Mouse (Mus musculus) neural tube, embryonic 13.5 days (tissue): Measurements from ENCODE around the gene Clec4f. TPM values are rescaled to one million over a fixed set of nuclear protein-coding genes. Genes with fewer than 3 reads are reported as not detected.
"Not testable (repeated sequence)": the region's sequence is repeated elsewhere in the genome, so short reads cannot be mapped to it uniquely, and the experiment has no call there.

ENCODE experiments used
- ATAC-seq: fragments of 200-750 bp; cut with Nextera tagmentation; 2 replicates; pipeline ENCODE4 v1.8.0; 2017; ENCODE audit warnings: low read depth, mild to moderate bottlenecking, moderate TSS enrichment, moderate library complexity
- H3K27ac ChIP-seq: fragments of 300-500 bp; sonication (generic); replicated peaks from 2 replicates; pipeline ENCODE4 v1.5.1; 2015; ENCODE audit warnings: moderate library complexity, mild to moderate bottlenecking, inconsistent platforms
- H3K27me3 ChIP-seq: fragments of 300-500 bp; sonication (generic); 2 replicates; pipeline ENCODE4 v1.6.1; 2015; ENCODE audit warnings: mild to moderate bottlenecking, inconsistent platforms
- H3K36me3 ChIP-seq: fragments of 300-500 bp; sonication (generic); 2 replicates; pipeline ENCODE4 v1.6.1; 2015; ENCODE audit warnings: mild to moderate bottlenecking, inconsistent platforms
- H3K4me1 ChIP-seq: fragments of 300-500 bp; sonication (generic); replicated peaks from 2 replicates; pipeline ENCODE4 v1.6.1; 2015; ENCODE audit warnings: inconsistent platforms
- H3K4me2 ChIP-seq: fragments of 300-500 bp; sonication (generic); 2 replicates; pipeline ENCODE4 v1.6.1; 2015; ENCODE audit warnings: inconsistent platforms, mild to moderate bottlenecking, moderate library complexity
- H3K4me3 ChIP-seq: fragments of 300-500 bp; sonication (generic); 2 replicates; pipeline ENCODE4 v1.5.1; 2015; ENCODE audit warnings: mild to moderate bottlenecking, inconsistent platforms
- H3K9ac ChIP-seq: fragments of 300-500 bp; sonication (generic); 2 replicates; pipeline ENCODE4 v1.6.1; 2015; ENCODE audit warnings: moderate library complexity, mild to moderate bottlenecking, inconsistent platforms
- H3K9me3 ChIP-seq: fragments of 300-500 bp; sonication (generic); 2 replicates; pipeline ENCODE4 v1.6.1; 2016; ENCODE audit warnings: inconsistent platforms
- WGBS: fragments of 180-500 bp; shearing (Covaris S2); methylation state at CpG from one replicate; pipeline ENCODE4 v1.1.7; 2015; 5-methylcytosine and 5-hydroxymethylcytosine counted together
- polyA plus RNA-seq: library from polyadenylated mRNA; unstranded; fragments of >200 nt; fragmentation: Nextera tagmentation; extraction: Ambion mirVana; gene quantifications from 2 replicates; pipeline ENCODE4 v1.2.1, GENCODE M21; 2015

Gene Clec4f
- polyA plus RNA-seq, 1 experiment from 2014 or later, result not detected

- Histone ChIP-seq H3K4me1 (no peaks in the 10 kb centered on the region), H3K4me2 (no peak overlapping the region), H3K9ac (no peak overlapping the region), H3K27ac (no peak overlapping the region), H3K27me3 (peaks cover 95% of the 10 kb centered on the region), H3K4me3 (no peak overlapping the region), H3K36me3 (no peaks in the 10 kb centered on the region), H3K9me3 (no peaks in the 10 kb centered on the region)
- no peak for ATAC-seq
- under 1% methylated on average over 12 of the region's 12 CpGs for WGBS
Measured at GRCm38 (mm10) chr6:83692962-83693361, 37.0 kb upstream of the Clec4f start.

- ATAC-seq, result no peak
- H3K9ac ChIP-seq, result no peak overlapping the region
- no peak overlapping the region for H3K4me3 ChIP-seq
- H3K9me3 ChIP-seq, result no peaks in the 10 kb centered on the region
- H3K27me3 ChIP-seq, result peaks cover 94% of the 10 kb centered on the region
- H3K36me3 ChIP-seq, result no peaks in the 10 kb centered on the region
- no peak overlapping the region for H3K27ac ChIP-seq
- H3K4me1 ChIP-seq, result no peaks in the 10 kb centered on the region
- no peak overlapping the region for H3K4me2 ChIP-seq
- 69% methylated on average over 2 of the region's 2 CpGs for WGBS
Measured at GRCm38 (mm10) chr6:83690936-83691335, 34.9 kb upstream of the Clec4f start.

GRCm38 (mm10) chr6:83690277-83690676 lies 34.3 kb upstream of the Clec4f start:
- Histone ChIP-seq H3K4me2 (no peak overlapping the region), H3K27me3 (peaks cover 94% of the 10 kb centered on the region), H3K9me3 (no peaks in the 10 kb centered on the region), H3K4me1 (no peaks in the 10 kb centered on the region), H3K27ac (no peak overlapping the region), H3K36me3 (no peaks in the 10 kb centered on the region), H3K4me3 (no peak overlapping the region), H3K9ac (no peak overlapping the region)
- ATAC-seq, result no peak
- 17% methylated on average over 4 of the region's 5 CpGs for WGBS

- WGBS, result 86% methylated on average over 4 of the region's 4 CpGs
- peaks cover 90% of the 10 kb centered on the region for H3K27me3 ChIP-seq
Measured at GRCm38 (mm10) chr6:83689374-83689773, 33.4 kb upstream of the Clec4f start.

GRCm38 (mm10) chr6:83677757-83678156 lies 21.8 kb upstream of the Clec4f start, which contains the start of gene Cd207:
TSS of gene Cd207 (minus strand) at chr6:83677857.
- H3K36me3 ChIP-seq, result no peaks in the 10 kb centered on the region
- WGBS, result 83% methylated on average over 4 of the region's 4 CpGs
- H3K4me3 ChIP-seq, result no peak within 1 kb of the TSS
- no peaks in the 10 kb centered on the region for H3K9me3 ChIP-seq
- H3K4me1 ChIP-seq, result no peaks in the 10 kb centered on the region
- H3K9ac ChIP-seq, result no peak within 1 kb of the TSS
- ATAC-seq, result no peak
- no peak within 1 kb of the TSS for H3K4me2 ChIP-seq
- H3K27me3 ChIP-seq, result peaks cover 24% of the 10 kb centered on the region
- H3K27ac ChIP-seq, result no peak within 1 kb of the TSS

More at GRCm38 (mm10) chr6:83689374-83689773, 33.4 kb upstream of the Clec4f start:
- Histone ChIP-seq H3K36me3 (no peaks in the 10 kb centered on the region), H3K9me3 (no peaks in the 10 kb centered on the region), H3K9ac (no peak overlapping the region), H3K4me3 (no peak overlapping the region), H3K27ac (no peak overlapping the region), H3K4me2 (no peak overlapping the region), H3K4me1 (no peaks in the 10 kb centered on the region)
- ATAC-seq, result no peak

- H3K9me3 ChIP-seq, result no peaks in the 10 kb centered on the region
- no peak overlapping the region for H3K9ac ChIP-seq
- H3K4me1 ChIP-seq, result no peaks in the 10 kb centered on the region
- no peak overlapping the region for H3K4me3 ChIP-seq
- no peak overlapping the region for H3K4me2 ChIP-seq
- WGBS, result 7% methylated on average over 4 of the region's 4 CpGs
- H3K27me3 ChIP-seq, result peaks cover 14% of the 10 kb centered on the region
- no peak overlapping the region for H3K27ac ChIP-seq
- peak; percentile 43; the same call in 1 of the 2 replicates for ATAC-seq
- no peaks in the 10 kb centered on the region for H3K36me3 ChIP-seq
Measured at GRCm38 (mm10) chr6:83673395-83673794, 17.4 kb upstream of the Clec4f start.

GRCm38 (mm10) chr6:83665009-83665408 lies 9.0 kb upstream of the Clec4f start:
- Histone ChIP-seq H3K27me3 (no peaks in the 10 kb centered on the region), H3K9me3 (no peaks in the 10 kb centered on the region), H3K4me1 (no peaks in the 10 kb centered on the region), H3K4me3 (no peak overlapping the region), H3K4me2 (no peak overlapping the region), H3K36me3 (no peaks in the 10 kb centered on the region), H3K27ac (no peak overlapping the region), H3K9ac (no peak overlapping the region)
- no peak for ATAC-seq
- 90% methylated on average over 2 of the region's 2 CpGs for WGBS

- Histone ChIP-seq H3K4me2 (no peak overlapping the region), H3K36me3 (no peaks in the 10 kb centered on the region), H3K4me1 (no peaks in the 10 kb centered on the region), H3K9me3 (no peaks in the 10 kb centered on the region), H3K9ac (no peak overlapping the region), H3K4me3 (no peak overlapping the region), H3K27ac (no peak overlapping the region), H3K27me3 (no peaks in the 10 kb centered on the region)
- WGBS, result 81% methylated on average over 4 of the region's 4 CpGs
- ATAC-seq, result no peak
Measured at GRCm38 (mm10) chr6:83660821-83661220, 4.8 kb upstream of the Clec4f start.

GRCm38 (mm10) chr6:83646715-83647114 lies 9.3 kb downstream of the Clec4f start:
- H3K27me3 ChIP-seq, result no peaks in the 10 kb centered on the region; the same call in 1 of the 2 replicates
- no peak overlapping the region for H3K4me3 ChIP-seq
- H3K9ac ChIP-seq, result no peak overlapping the region
- no peak for ATAC-seq
- H3K9me3 ChIP-seq, result no peaks in the 10 kb centered on the region
- no peak overlapping the region for H3K4me2 ChIP-seq
- WGBS, result 92% methylated on average over 10 of the region's 10 CpGs
- no peaks in the 10 kb centered on the region for H3K36me3 ChIP-seq
- H3K27ac ChIP-seq, result no peak overlapping the region
- no peaks in the 10 kb centered on the region for H3K4me1 ChIP-seq

GRCm38 (mm10) chr6:83635329-83635728 lies 20.7 kb downstream of the Clec4f start:
- no peaks in the 10 kb centered on the region for H3K36me3 ChIP-seq
- H3K27me3 ChIP-seq, result no peaks in the 10 kb centered on the region
- ATAC-seq, result no peak
- no peak overlapping the region for H3K9ac ChIP-seq
- no peak overlapping the region for H3K27ac ChIP-seq
- no peak overlapping the region for H3K4me3 ChIP-seq
- H3K4me1 ChIP-seq, result no peaks in the 10 kb centered on the region
- H3K9me3 ChIP-seq, result no peaks in the 10 kb centered on the region
- no peak overlapping the region for H3K4me2 ChIP-seq
- 100% methylated on average over 1 of the region's 1 CpGs for WGBS

GRCm38 (mm10) chr6:83634631-83635030 lies 21.4 kb downstream of the Clec4f start:
- not testable (repeated sequence) for H3K27me3 ChIP-seq, H3K4me2 ChIP-seq, H3K27ac ChIP-seq, ATAC-seq, H3K4me3 ChIP-seq, H3K4me1 ChIP-seq, H3K9me3 ChIP-seq, H3K36me3 ChIP-seq, H3K9ac ChIP-seq
- 89% methylated on average over 4 of the region's 4 CpGs for WGBS

GRCm38 (mm10) chr6:83634106-83634505 lies 21.9 kb downstream of the Clec4f start:
- WGBS, result 65% methylated on average over 5 of the region's 5 CpGs
- H3K9me3 ChIP-seq, H3K27ac ChIP-seq, H3K4me1 ChIP-seq, H3K9ac ChIP-seq, H3K4me2 ChIP-seq, H3K27me3 ChIP-seq, ATAC-seq, H3K36me3 ChIP-seq, H3K4me3 ChIP-seq: not testable (repeated sequence)

GRCm38 (mm10) chr6:83631815-83632214 lies 24.2 kb downstream of the Clec4f start:
- no peak overlapping the region for H3K9ac ChIP-seq
- H3K9me3 ChIP-seq, result no peaks in the 10 kb centered on the region
- no peak overlapping the region for H3K4me2 ChIP-seq
- 81% methylated on average over 4 of the region's 4 CpGs for WGBS
- no peak for ATAC-seq
- H3K4me3 ChIP-seq, result no peak overlapping the region
- no peak overlapping the region for H3K27ac ChIP-seq
- H3K4me1 ChIP-seq, result no peaks in the 10 kb centered on the region
- no peaks in the 10 kb centered on the region for H3K36me3 ChIP-seq
- no peaks in the 10 kb centered on the region for H3K27me3 ChIP-seq
